Mouse (Mus musculus): ENCODE measurements at regions not wholly inside any gene's neighbourhood (a gene's known extent, or its start where the extent isn't known, plus 50 kb on each side); places are given as distances from the start of the nearest gene placed in this dataset.
A peak's percentile ranks its signal among the peaks of the same experiment; 100 is the strongest.

DNA sequence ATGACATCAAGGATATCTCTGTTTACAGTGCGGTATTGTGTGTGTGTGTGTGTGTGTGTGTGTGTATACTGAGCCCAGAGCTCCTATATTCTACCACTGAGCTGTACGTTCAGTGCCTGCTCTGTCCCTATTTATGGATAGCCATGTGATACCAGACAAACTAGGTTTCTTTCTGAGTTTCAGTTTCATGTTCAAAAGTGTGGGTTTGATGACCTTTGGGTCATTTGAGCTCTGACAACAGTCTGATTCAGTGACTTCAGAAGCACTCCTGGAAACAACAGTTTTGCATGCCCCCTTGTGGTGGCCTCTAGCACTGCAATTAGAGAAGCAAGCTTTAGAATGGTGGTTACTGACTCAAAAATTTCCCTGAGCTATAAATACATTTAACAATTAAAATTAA lies 50.9 kb upstream of the Tent2 start:
- peak; percentile 60 to 75 for DNase-seq (ENCODE audit: low spot score in 2 of 2)

DNA sequence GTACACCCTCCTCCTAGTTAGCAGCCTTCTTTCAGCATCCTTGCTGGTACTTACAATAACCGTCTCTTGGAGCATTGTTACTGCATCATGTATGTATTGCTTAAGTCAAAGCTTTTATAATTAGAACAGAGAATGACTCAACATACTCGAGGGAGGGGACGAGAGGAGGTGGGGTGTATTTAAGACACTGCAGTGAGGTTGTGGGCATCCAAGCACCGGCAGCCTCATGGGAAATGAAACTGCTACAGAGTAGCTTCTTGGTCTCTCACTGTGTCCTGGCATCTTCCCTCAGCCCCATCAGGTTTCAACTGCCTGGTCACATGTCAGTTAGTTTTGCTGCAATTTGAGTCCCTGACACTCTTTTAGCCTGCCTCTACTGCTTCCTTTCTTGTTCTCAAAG lies 50.7 kb upstream of the Homer1 start:
- no peak for DNase-seq (ENCODE audit: low spot score in 2 of 2)
